Mouse (Mus musculus): ENCODE results near the gene Lpp. TPM values are rescaled to one million over a fixed set of nuclear protein-coding genes. Genes with fewer than 3 reads are reported as not detected.

The Lpp gene
- polyA plus RNA-seq, 1 experiment from 2014 or later: 23.0 TPM

DNA sequence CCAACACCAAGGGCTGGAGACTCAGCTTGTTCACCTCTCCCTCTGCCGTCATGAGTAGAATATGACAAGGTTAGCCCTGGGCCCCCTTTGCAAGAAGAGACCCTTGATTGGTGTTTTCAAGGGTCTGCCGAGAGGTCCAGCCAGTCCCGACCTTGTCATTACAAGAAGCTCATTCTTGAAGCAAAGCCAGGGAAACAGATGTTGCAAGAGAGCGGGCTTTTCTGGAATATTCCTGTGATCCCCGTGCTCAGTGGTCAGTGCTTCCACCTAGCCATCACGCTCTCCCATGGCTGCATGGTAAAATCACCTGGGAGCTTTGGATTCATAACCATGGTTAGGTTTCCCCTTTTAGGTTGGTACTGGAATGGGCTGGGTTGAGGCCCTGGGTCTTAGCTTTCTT, 89.3 kb downstream of the Lpp start:
- peaks cover under 1% of the 10 kb centered on the region; the same call in 1 of the 2 replicates for H3K4me1 ChIP-seq
- H3K36me3 ChIP-seq: no peaks in the 10 kb centered on the region
- no peak overlapping the region for H3K27ac ChIP-seq (replicated peaks)
- 91% methylated on average over 6 of the region's 6 CpGs for WGBS
- no peak for DNase-seq (ENCODE audit: low spot score)
- H3K4me3 ChIP-seq: no peak overlapping the region
- H3K9me3 ChIP-seq (replicated peaks): no peaks in the 10 kb centered on the region
- no peaks in the 10 kb centered on the region for H3K27me3 ChIP-seq (ENCODE audit: low read depth, poor library complexity, severe bottlenecking)

GRCm38 (mm10) chr16:24483527-24484101, 90.3 kb downstream of the Lpp start:
- no peaks in the 10 kb centered on the region for H3K27me3 ChIP-seq (ENCODE audit: low read depth, poor library complexity, severe bottlenecking)
- no peak for DNase-seq (ENCODE audit: low spot score)
- H3K4me1 ChIP-seq: no peaks in the 10 kb centered on the region; the same call in 1 of the 2 replicates
- no peaks in the 10 kb centered on the region for H3K36me3 ChIP-seq
- 91% methylated on average over 13 of the region's 13 CpGs for WGBS
- no peak overlapping the region for H3K27ac ChIP-seq (replicated peaks)
- no peak overlapping the region for H3K4me3 ChIP-seq
- no peaks in the 10 kb centered on the region for H3K9me3 ChIP-seq (replicated peaks)

DNA sequence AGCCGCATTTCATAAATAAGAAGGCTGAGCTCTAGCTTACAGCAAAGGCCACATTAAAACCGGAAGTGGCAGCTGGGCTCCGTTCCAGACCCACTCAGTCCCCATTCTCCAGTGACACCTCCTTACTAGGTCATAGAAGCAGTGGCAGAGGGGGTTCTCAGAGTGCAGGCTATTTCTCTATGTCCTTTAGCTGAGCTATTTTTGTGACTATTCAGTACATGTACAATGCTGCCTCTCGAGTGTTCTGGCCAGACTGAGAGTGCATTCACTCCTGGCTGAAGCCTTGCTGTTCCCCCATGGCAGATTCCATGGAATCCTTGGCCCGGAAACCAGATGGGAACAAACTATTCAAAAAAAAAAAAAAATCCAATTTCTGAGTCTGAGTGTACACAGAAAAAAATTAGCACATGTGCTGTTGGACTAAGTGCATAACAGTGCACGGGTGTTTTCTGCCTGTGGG, 94.5 kb downstream of the Lpp start:
- H3K27me3 ChIP-seq (ENCODE audit: low read depth, poor library complexity, severe bottlenecking): no peaks in the 10 kb centered on the region
- no peaks in the 10 kb centered on the region for H3K36me3 ChIP-seq
- H3K4me3 ChIP-seq: no peak overlapping the region
- no peak for DNase-seq (ENCODE audit: low spot score)
- H3K27ac ChIP-seq (replicated peaks): no peak overlapping the region
- peaks cover 29% of the 10 kb centered on the region for H3K4me1 ChIP-seq
- 76% methylated on average over 6 of the region's 6 CpGs for whole genome bisulfite sequencing
- no peaks in the 10 kb centered on the region for H3K9me3 ChIP-seq (replicated peaks)

- H3K27ac ChIP-seq (replicated peaks): no peak overlapping the region
- H3K4me1 ChIP-seq: peaks cover 33% of the 10 kb centered on the region
- 83% methylated on average over 8 of the region's 8 CpGs for WGBS
Measured at GRCm38 (mm10) chr16:24489516-24490285, 96.4 kb downstream of the Lpp start.

DNA sequence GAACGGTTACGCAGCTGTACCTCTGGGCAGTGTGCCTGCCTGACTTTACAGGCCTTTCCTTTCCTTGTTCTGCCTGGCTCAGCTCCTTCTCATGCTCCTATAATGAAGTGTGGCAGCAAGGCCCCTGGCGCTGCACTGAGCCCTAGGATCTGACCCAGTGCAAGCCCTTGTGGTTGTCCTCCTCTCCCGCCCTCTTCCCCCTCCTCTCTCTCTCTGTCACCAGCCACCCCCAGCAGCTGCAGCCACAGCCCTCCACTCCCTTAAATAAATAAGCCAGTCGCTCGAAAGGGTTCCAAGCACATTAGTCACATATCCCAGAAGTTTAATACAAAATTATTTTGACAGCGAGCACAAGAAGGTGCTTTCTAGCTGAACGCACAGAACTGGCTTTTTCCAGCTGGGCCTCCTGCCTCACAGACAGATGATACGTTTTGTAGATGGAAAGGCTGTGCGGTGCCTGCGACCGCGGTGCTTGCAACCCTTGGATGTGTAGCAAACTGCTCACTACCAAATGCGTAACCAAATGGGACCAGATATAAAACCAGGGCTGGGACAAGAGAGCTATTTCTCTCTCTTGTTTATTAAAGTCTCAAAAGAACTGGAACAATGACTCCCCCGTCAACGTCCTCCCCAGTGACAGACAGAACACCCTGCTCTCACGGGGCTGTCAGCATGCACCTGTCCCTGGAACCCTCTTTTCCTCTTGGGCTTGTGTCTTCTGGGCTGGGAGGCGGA, 97.6 kb downstream of the Lpp start:
- WGBS: 63% methylated on average over 18 of the region's 18 CpGs
- H3K27me3 ChIP-seq (ENCODE audit: low read depth, poor library complexity, severe bottlenecking): no peaks in the 10 kb centered on the region
- H3K4me3 ChIP-seq: no peak overlapping the region
- peaks cover 41% of the 10 kb centered on the region for H3K4me1 ChIP-seq
- no peaks in the 10 kb centered on the region for H3K36me3 ChIP-seq
- peak; percentile 38 for DNase-seq (ENCODE audit: low spot score)
- no peaks in the 10 kb centered on the region for H3K9me3 ChIP-seq (replicated peaks)
- no peak overlapping the region; the same call in 1 of the 2 replicates for H3K27ac ChIP-seq (replicated peaks)

More at GRCm38 (mm10) chr16:24489516-24490285, 96.4 kb downstream of the Lpp start:
- Histone ChIP-seq H3K9me3 (replicated peaks) (no peaks in the 10 kb centered on the region), H3K27me3 (ENCODE audit: low read depth, poor library complexity, severe bottlenecking) (no peaks in the 10 kb centered on the region), H3K4me3 (no peak overlapping the region), H3K36me3 (no peaks in the 10 kb centered on the region)
- DNase-seq (ENCODE audit: low spot score): no peak

DNA sequence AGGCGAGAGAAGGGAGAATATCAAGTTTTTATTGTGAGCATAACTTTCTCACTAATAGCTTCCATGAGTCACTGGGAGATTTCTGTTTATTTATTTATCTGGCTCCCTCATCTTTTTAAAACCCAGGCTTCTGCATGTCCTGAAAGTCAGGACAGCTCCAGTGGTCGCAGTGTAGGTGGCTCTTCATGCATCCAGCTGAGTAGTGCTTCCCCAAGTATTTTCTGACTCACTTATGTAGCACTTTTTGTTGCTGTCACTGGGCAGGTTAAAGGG, 98.1 kb downstream of the Lpp start:
- no peak overlapping the region for H3K4me3 ChIP-seq
- H3K9me3 ChIP-seq (replicated peaks): no peaks in the 10 kb centered on the region
- H3K36me3 ChIP-seq: no peaks in the 10 kb centered on the region
- no peak for DNase-seq (ENCODE audit: low spot score)
- no peaks in the 10 kb centered on the region for H3K27me3 ChIP-seq (ENCODE audit: low read depth, poor library complexity, severe bottlenecking)
- no peak overlapping the region; the same call in 1 of the 2 replicates for H3K27ac ChIP-seq (replicated peaks)
- 80% methylated on average over 2 of the region's 2 CpGs for WGBS
- H3K4me1 ChIP-seq: peaks cover 41% of the 10 kb centered on the region

DNA sequence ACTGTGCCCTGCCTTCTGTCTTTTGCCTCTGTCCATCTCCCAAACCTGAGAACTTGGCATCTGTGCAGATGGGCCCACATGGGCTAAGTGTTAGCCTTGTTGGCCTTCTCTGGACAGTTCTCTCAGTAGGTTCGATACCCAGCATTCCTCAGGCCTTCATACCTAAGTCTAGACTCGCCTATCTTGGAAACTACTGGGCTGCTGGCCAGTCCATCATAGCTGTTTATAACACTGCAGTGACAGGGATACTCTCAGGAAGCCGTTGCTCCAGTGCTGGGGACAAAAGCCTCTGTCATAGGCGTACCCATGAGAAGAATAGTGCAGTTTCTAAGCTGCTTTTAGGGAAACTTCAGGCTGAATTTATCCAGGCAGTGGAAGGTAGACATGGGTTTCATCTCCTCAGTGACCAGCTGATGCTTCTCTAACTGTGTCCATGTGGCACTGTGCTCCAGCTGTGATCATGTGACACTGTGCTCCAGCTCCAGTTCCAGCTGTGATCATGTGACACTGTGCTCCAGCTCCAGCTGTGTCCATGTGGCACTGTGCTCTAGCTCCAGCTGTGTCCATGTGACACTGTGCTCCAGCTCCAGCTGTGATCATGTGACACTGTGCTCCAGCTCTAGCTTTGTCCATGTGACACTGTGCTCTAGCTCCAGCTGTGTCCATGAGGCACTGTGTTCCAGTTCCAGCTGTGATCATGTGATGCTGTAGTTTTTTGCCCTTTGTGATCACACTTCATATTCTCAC, 99.1 kb downstream of the Lpp start:
- Histone ChIP-seq H3K27me3 (ENCODE audit: low read depth, poor library complexity, severe bottlenecking) (no peaks in the 10 kb centered on the region), H3K9me3 (replicated peaks) (no peaks in the 10 kb centered on the region), H3K4me3 (no peak overlapping the region), H3K36me3 (no peaks in the 10 kb centered on the region), H3K4me1 (peaks cover 41% of the 10 kb centered on the region), H3K27ac (replicated peaks) (no peak overlapping the region)
- DNase-seq (ENCODE audit: low spot score): no peak
- WGBS: 83% methylated on average over 4 of the region's 4 CpGs

- no peak overlapping the region for H3K4me3 ChIP-seq
- peaks cover 41% of the 10 kb centered on the region for H3K4me1 ChIP-seq
- no peaks in the 10 kb centered on the region for H3K36me3 ChIP-seq
- no peak for DNase-seq (ENCODE audit: low spot score)
- no peaks in the 10 kb centered on the region for H3K27me3 ChIP-seq (ENCODE audit: low read depth, poor library complexity, severe bottlenecking)
- H3K27ac ChIP-seq (replicated peaks): no peak overlapping the region
- no peaks in the 10 kb centered on the region for H3K9me3 ChIP-seq (replicated peaks)
- WGBS: 78% methylated on average over 6 of the region's 6 CpGs
Measured at GRCm38 (mm10) chr16:24494531-24494930, 101.2 kb downstream of the Lpp start.

DNA sequence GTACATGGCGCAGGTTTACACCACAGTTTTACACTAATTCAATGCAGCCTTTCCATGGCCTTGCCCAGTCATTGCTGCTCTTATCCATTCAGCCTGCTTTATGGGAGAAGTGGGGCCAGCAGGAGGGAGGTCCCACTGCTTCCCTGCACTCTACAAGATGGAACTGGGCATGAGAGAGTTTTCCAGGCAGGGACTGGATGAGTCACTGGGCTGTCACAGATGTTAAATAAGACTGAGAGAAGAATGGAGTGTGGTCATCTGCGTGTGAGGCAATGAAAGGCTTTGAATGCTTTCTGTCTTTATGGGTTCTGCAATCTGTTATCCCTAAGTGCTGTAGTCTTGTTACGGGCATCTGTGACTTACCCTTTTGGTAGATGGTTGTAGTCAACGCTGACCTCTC, 102.2 kb downstream of the Lpp start:
- no peak overlapping the region for H3K4me3 ChIP-seq
- H3K36me3 ChIP-seq: no peaks in the 10 kb centered on the region
- no peaks in the 10 kb centered on the region for H3K9me3 ChIP-seq (replicated peaks)
- no peak overlapping the region for H3K27ac ChIP-seq (replicated peaks)
- DNase-seq (ENCODE audit: low spot score): no peak
- no peaks in the 10 kb centered on the region for H3K27me3 ChIP-seq (ENCODE audit: low read depth, poor library complexity, severe bottlenecking)
- 91% methylated on average over 4 of the region's 4 CpGs for WGBS
- H3K4me1 ChIP-seq: peaks cover 34% of the 10 kb centered on the region

DNA sequence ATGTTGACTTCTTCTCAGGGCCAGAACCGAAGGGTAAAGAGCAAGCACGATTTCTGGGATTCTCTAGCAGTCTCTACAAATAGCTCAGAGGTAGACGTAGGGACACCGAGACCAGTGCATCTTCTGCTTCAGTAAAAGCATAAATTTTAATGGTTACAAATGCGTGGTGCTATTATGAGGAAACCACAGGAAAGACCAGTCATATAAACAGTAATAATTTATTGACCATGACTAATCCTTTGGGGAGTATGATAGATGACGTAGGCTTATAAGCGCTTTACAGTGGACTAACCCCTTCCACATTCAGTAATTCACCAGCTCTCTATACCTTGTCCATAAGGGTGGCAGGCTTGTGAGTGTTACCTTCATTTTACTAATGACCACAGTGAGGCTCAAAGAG, 103.3 kb downstream of the Lpp start:
- Histone ChIP-seq H3K4me1 (peaks cover 29% of the 10 kb centered on the region), H3K9me3 (replicated peaks) (no peaks in the 10 kb centered on the region), H3K4me3 (no peak overlapping the region), H3K27me3 (ENCODE audit: low read depth, poor library complexity, severe bottlenecking) (no peaks in the 10 kb centered on the region), H3K36me3 (no peaks in the 10 kb centered on the region), H3K27ac (replicated peaks) (no peak overlapping the region)
- no peak for DNase-seq (ENCODE audit: low spot score)
- WGBS: 92% methylated on average over 7 of the region's 7 CpGs

- no peak overlapping the region for H3K4me3 ChIP-seq
- DNase-seq (ENCODE audit: low spot score): no peak
- WGBS: 94% methylated on average over 2 of the region's 2 CpGs
- H3K27ac ChIP-seq (replicated peaks): no peak overlapping the region
- H3K9me3 ChIP-seq (replicated peaks): no peaks in the 10 kb centered on the region
- H3K36me3 ChIP-seq: no peaks in the 10 kb centered on the region
- H3K27me3 ChIP-seq (ENCODE audit: low read depth, poor library complexity, severe bottlenecking): no peaks in the 10 kb centered on the region
- peaks cover 25% of the 10 kb centered on the region for H3K4me1 ChIP-seq
Measured at GRCm38 (mm10) chr16:24497413-24497812, 104.1 kb downstream of the Lpp start.

DNA sequence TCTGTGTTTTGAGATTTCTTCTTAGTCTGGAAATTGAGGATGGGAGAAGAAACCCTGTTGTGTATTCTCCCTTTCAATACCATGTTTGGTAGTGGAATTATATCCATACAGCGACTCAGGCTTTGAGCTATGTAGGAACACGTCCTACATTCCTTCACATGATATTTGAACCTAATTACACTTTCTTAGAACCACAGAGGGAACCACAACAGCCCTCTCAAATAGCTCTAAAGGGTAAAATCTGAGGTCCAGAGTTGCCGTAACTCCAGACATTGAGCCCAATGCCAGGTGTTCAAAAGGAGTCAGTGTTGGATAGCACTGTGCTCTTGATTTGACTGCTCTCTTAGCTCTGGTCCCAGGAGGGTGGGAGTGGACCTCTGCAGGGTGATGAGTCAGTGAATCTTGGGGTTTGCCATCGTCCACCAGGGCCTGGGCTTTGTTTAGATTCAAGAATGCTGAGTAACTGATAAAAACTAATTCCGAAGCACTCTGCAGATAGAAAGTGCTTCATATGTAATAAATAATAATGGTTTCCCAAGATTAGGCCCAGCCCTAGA, 104.9 kb downstream of the Lpp start:
- no peaks in the 10 kb centered on the region for H3K9me3 ChIP-seq (replicated peaks)
- H3K27me3 ChIP-seq (ENCODE audit: low read depth, poor library complexity, severe bottlenecking): no peaks in the 10 kb centered on the region
- no peak overlapping the region for H3K4me3 ChIP-seq
- H3K36me3 ChIP-seq: no peaks in the 10 kb centered on the region
- H3K27ac ChIP-seq (replicated peaks): no peak overlapping the region
- no peak for DNase-seq (ENCODE audit: low spot score)
- H3K4me1 ChIP-seq: peaks cover 20% of the 10 kb centered on the region
- 89% methylated on average over 5 of the region's 5 CpGs for WGBS
